Mouse (Mus musculus) spleen, postnatal 0 days (tissue): ENCODE measurements around the gene Hsd3b1. TPM values are rescaled to one million over a fixed set of nuclear protein-coding genes. Genes with fewer than 3 reads are reported as not detected.

ENCODE experiments used
- polyA plus RNA-seq: library from polyadenylated mRNA; unstranded; fragments of >200 nt; fragmentation: Nextera tagmentation; extraction: Ambion mirVana; gene quantifications from 2 replicates; pipeline ENCODE4 v1.2.1, GENCODE M21; 2015

Hsd3b1 gene
- polyA plus RNA-seq, result 0.14 and 0.24 TPM in 2 replicates

GRCm38 (mm10) chr3:98859576-98859975 lies at the start of gene Hsd3b1:
Hsd3b1 (minus strand) TSS chr3:98859794.

GRCm38 (mm10) chr3:98893057-98893772 lies 33.6 kb upstream of the Hsd3b1 start, which contains the start of gene Hao2:
Hao2 (minus strand) TSS chr3:98893239.

GRCm38 (mm10) chr3:98814101-98814670 lies 45.4 kb downstream of the Hsd3b1 start, which contains the start of gene Hsd3b6:
Hsd3b6 (minus strand) TSS chr3:98814443.

Other genes starting within 250 kb of the Hsd3b1 start
- not detected in 2 replicates for gene Hsd3b5, start 229.5 kb downstream of the Hsd3b1 start, polyA plus RNA-seq
- not detected in 2 replicates for gene Hsd3b2, start 135.3 kb downstream of the Hsd3b1 start, polyA plus RNA-seq
- gene Hsd3b3, start 96.7 kb downstream of the Hsd3b1 start, polyA plus RNA-seq, result not detected in 2 replicates
- 0.10 and 0.13 TPM in 2 replicates for gene Hsd3b6, start 45.4 kb downstream of the Hsd3b1 start, polyA plus RNA-seq
- not detected in 2 replicates for gene Hao2, start 33.4 kb upstream of the Hsd3b1 start, polyA plus RNA-seq